Mouse (Mus musculus) lung, postnatal 0 days (tissue): ENCODE results near the gene Arhgef11. TPM values are rescaled to one million over a fixed set of nuclear protein-coding genes. Genes with fewer than 3 reads are reported as not detected.
A peak's percentile ranks its signal among the peaks of the same experiment; 100 is the strongest.

Source experiments
- ATAC-seq: fragments of 200-750 bp; cut with Nextera tagmentation; 2 replicates; pipeline ENCODE4 v1.8.0; 2017; ENCODE audit warnings: moderate library complexity
- DNase-seq: peaks from one replicate; pipeline ENCODE4 v3.0.0-alpha.2; 2016; ENCODE audit warnings: low spot score
- H3K27ac ChIP-seq: fragments of 300-500 bp; sonication (generic); 2 replicates; pipeline ENCODE4 v1.5.1; 2014; ENCODE audit warnings: antibody characterized with exemption, mild to moderate bottlenecking, low read length, mixed read lengths
- H3K27me3 ChIP-seq: fragments of 300-500 bp; sonication (generic); replicated peaks from 2 replicates; pipeline ENCODE4 v1.6.1; 2014; ENCODE audit warnings: low read length, mixed read lengths; ENCODE audit not compliant: insufficient read depth
- H3K36me3 ChIP-seq: fragments of 300-500 bp; sonication (generic); 2 replicates; pipeline ENCODE4 v1.6.1; 2014; ENCODE audit warnings: low read length, mixed read lengths; ENCODE audit not compliant: insufficient read depth
- H3K4me1 ChIP-seq: fragments of 300-500 bp; sonication (generic); 2 replicates; pipeline ENCODE4 v1.6.1; 2014; ENCODE audit warnings: antibody characterized with exemption, low read depth, low read length, mixed read lengths; ENCODE audit not compliant: insufficient read depth
- H3K4me2 ChIP-seq: fragments of 300-500 bp; sonication (generic); replicated peaks from 2 replicates; pipeline ENCODE4 v1.6.1; 2014; ENCODE audit warnings: low read depth, mild to moderate bottlenecking, low read length, moderate library complexity, mixed read lengths
- H3K4me3 ChIP-seq: fragments of 300-500 bp; sonication (generic); 2 replicates; pipeline ENCODE4 v1.5.1; 2014; ENCODE audit warnings: low read depth, low read length
- H3K9ac ChIP-seq: fragments of 300-500 bp; sonication (generic); replicated peaks from 2 replicates; pipeline ENCODE4 v1.6.1; 2014; ENCODE audit warnings: low read depth, mild to moderate bottlenecking
- H3K9me3 ChIP-seq: fragments of 300-500 bp; sonication (generic); 2 replicates; pipeline ENCODE4 v1.6.1; 2016; ENCODE audit warnings: low read length, mixed read lengths
- CTCF ChIP-seq: IDR thresholded peaks from 2 replicates; pipeline ENCODE4 v1.5.1; 2016; ENCODE audit warnings: antibody characterized with exemption, mild to moderate bottlenecking
- EP300 ChIP-seq: IDR thresholded peaks from 2 replicates; pipeline ENCODE4 v1.6.1; 2016; ENCODE audit warnings: antibody characterized with exemption, mild to moderate bottlenecking, control low read depth
- WGBS: fragments of 180-500 bp; shearing (Covaris S2); extraction: QIAGEN DNeasy Blood & Tissue Kit; methylation state at CpG from one replicate; pipeline ENCODE4 v1.1.7; 2014; 5-methylcytosine and 5-hydroxymethylcytosine counted together
- polyA plus RNA-seq: library from polyadenylated mRNA; unstranded; fragments of >200 nt; fragmentation: Nextera tagmentation; extraction: Ambion mirVana; gene quantifications from 2 replicates; pipeline ENCODE4 v1.2.1, GENCODE M21; 2015

Gene Arhgef11
- polyA plus RNA-seq, 1 experiment from 2014 or later, result 9.8 TPM

GRCm38 (mm10) chr3:87749977-87750376, 132.6 kb downstream of the Arhgef11 start:
- peaks cover 3% of the 10 kb centered on the region; the same call in 1 of the 2 replicates for H3K4me1 ChIP-seq
- TF ChIP-seq EP300 (no peak), CTCF (no peak)
- peaks cover 6% of the 10 kb centered on the region; the same call in 1 of the 2 replicates for H3K36me3 ChIP-seq
- no peak overlapping the region for H3K27ac ChIP-seq
- no peaks in the 10 kb centered on the region for H3K9me3 ChIP-seq
- no peaks in the 10 kb centered on the region for H3K27me3 ChIP-seq
- H3K9ac ChIP-seq, result no peak overlapping the region
- H3K4me3 ChIP-seq, result no peak overlapping the region
- H3K4me2 ChIP-seq, result no peak overlapping the region
- no peak for DNase-seq
- no peak for ATAC-seq
- 89% methylated on average over 12 of the region's 12 CpGs for WGBS

GRCm38 (mm10) chr3:87752567-87752966, 135.2 kb downstream of the Arhgef11 start:
- WGBS, result 92% methylated on average over 3 of the region's 3 CpGs
- H3K4me2 ChIP-seq, result no peak overlapping the region
- ATAC-seq (no peak), DNase-seq (no peak)
- H3K36me3 ChIP-seq, result peaks cover 6% of the 10 kb centered on the region; the same call in 1 of the 2 replicates
- TF ChIP-seq EP300 (no peak), CTCF (no peak)
- no peaks in the 10 kb centered on the region for H3K9me3 ChIP-seq
- no peaks in the 10 kb centered on the region for H3K27me3 ChIP-seq
- no peaks in the 10 kb centered on the region for H3K4me1 ChIP-seq
- H3K9ac ChIP-seq, result no peak overlapping the region
- no peak overlapping the region for H3K4me3 ChIP-seq
- H3K27ac ChIP-seq, result no peak overlapping the region

GRCm38 (mm10) chr3:87753829-87754228, 136.5 kb downstream of the Arhgef11 start:
- Histone ChIP-seq H3K36me3 (peaks cover 6% of the 10 kb centered on the region; the same call in 1 of the 2 replicates), H3K4me2 (no peak overlapping the region), H3K9me3 (no peaks in the 10 kb centered on the region), H3K27me3 (no peaks in the 10 kb centered on the region), H3K9ac (no peak overlapping the region), H3K27ac (no peak overlapping the region), H3K4me3 (no peak overlapping the region), H3K4me1 (no peaks in the 10 kb centered on the region)
- WGBS, result 87% methylated on average over 13 of the region's 13 CpGs
- DNase-seq (no peak), ATAC-seq (no peak)
- no peak for TF ChIP-seq EP300
- TF ChIP-seq CTCF, result no peak

- no peak overlapping the region for H3K27ac ChIP-seq
- H3K27me3 ChIP-seq, result no peaks in the 10 kb centered on the region
- 13% methylated on average over 20 of the region's 24 CpGs for WGBS
- DNase-seq (peak; percentile 76), ATAC-seq (peak; percentile 92)
- H3K4me3 ChIP-seq, result no peak overlapping the region
- no peaks in the 10 kb centered on the region for H3K4me1 ChIP-seq
- no peak overlapping the region for H3K9ac ChIP-seq
- no peaks in the 10 kb centered on the region for H3K9me3 ChIP-seq
- H3K36me3 ChIP-seq, result peaks cover 6% of the 10 kb centered on the region; the same call in 1 of the 2 replicates
- TF ChIP-seq CTCF, result peak; percentile 99
- no peak for TF ChIP-seq EP300
- 0 out of 2 replicates have a peak overlapping the region, but pooled peaks have one; percentile 27 for H3K4me2 ChIP-seq
These were observed 138.6 kb downstream of the Arhgef11 start for GRCm38 (mm10) chr3:87755964-87756363.

- Histone ChIP-seq H3K4me3 (no peak overlapping the region), H3K27me3 (no peaks in the 10 kb centered on the region), H3K36me3 (peaks cover 6% of the 10 kb centered on the region; the same call in 1 of the 2 replicates), H3K27ac (no peak overlapping the region), H3K9me3 (no peaks in the 10 kb centered on the region), H3K4me1 (no peaks in the 10 kb centered on the region), H3K9ac (no peak overlapping the region), H3K4me2 (0 out of 2 replicates have a peak overlapping the region, but pooled peaks have one; percentile 27)
- 58% methylated on average over 20 of the region's 20 CpGs for WGBS
- DNase-seq (no peak), ATAC-seq (no peak)
- TF ChIP-seq CTCF (no peak), EP300 (no peak)
These were observed 139.1 kb downstream of the Arhgef11 start for GRCm38 (mm10) chr3:87756488-87756887.

- H3K4me2 ChIP-seq, result no peak overlapping the region
- no peak overlapping the region for H3K4me3 ChIP-seq
- H3K27ac ChIP-seq, result no peak overlapping the region
- H3K4me1 ChIP-seq, result peaks cover 4% of the 10 kb centered on the region; the same call in 1 of the 2 replicates
- TF ChIP-seq EP300 (no peak), CTCF (no peak)
- WGBS, result 47% methylated on average over 4 of the region's 5 CpGs
- DNase-seq (no peak), ATAC-seq (no peak)
- H3K9me3 ChIP-seq, result no peaks in the 10 kb centered on the region
- H3K9ac ChIP-seq, result no peak overlapping the region
- H3K36me3 ChIP-seq, result no peaks in the 10 kb centered on the region
- no peaks in the 10 kb centered on the region for H3K27me3 ChIP-seq
These were observed 141.3 kb downstream of the Arhgef11 start for GRCm38 (mm10) chr3:87758641-87759040.
